Mouse (Mus musculus) embryonic facial prominence, embryonic 12.5 days (tissue): ENCODE data around the gene Fcho1. TPM values are rescaled to one million over a fixed set of nuclear protein-coding genes. Genes with fewer than 3 reads are reported as not detected.
"Not testable (repeated sequence)": the region's sequence is repeated elsewhere in the genome, so short reads cannot be mapped to it uniquely, and the experiment has no call there.

Experiments used
- ATAC-seq: fragments of 200-750 bp; cut with Nextera tagmentation; 2 replicates; pipeline ENCODE4 v1.8.0; 2017; ENCODE audit not compliant: insufficient number of reproducible peaks, insufficient read depth, low FRiP score, low TSS enrichment
- H3K27ac ChIP-seq: fragments of 300-500 bp; sonication (generic); 2 replicates; pipeline ENCODE4 v1.5.1; 2016; ENCODE audit warnings: mild to moderate bottlenecking
- H3K27me3 ChIP-seq: fragments of 300-500 bp; sonication (generic); 2 replicates; pipeline ENCODE4 v1.6.1; 2016; ENCODE audit warnings: mild to moderate bottlenecking, moderate library complexity
- H3K36me3 ChIP-seq: fragments of 300-500 bp; sonication (generic); 2 replicates; pipeline ENCODE4 v1.6.1; 2016; ENCODE audit warnings: mild to moderate bottlenecking
- H3K4me1 ChIP-seq: fragments of 300-500 bp; sonication (generic); 2 replicates; pipeline ENCODE4 v1.6.1; 2016
- H3K4me2 ChIP-seq: fragments of 300-500 bp; sonication (generic); replicated peaks from 2 replicates; pipeline ENCODE4 v1.6.1; 2016; ENCODE audit warnings: mild to moderate bottlenecking, moderate library complexity
- H3K4me3 ChIP-seq: fragments of 300-500 bp; sonication (generic); 2 replicates; pipeline ENCODE4 v1.5.1; 2016; ENCODE audit warnings: mild to moderate bottlenecking
- H3K9ac ChIP-seq: fragments of 300-500 bp; sonication (generic); 2 replicates; pipeline ENCODE4 v1.6.1; 2016; ENCODE audit warnings: mild to moderate bottlenecking, moderate library complexity
- H3K9me3 ChIP-seq: fragments of 300-500 bp; sonication (generic); 2 replicates; pipeline ENCODE4 v1.6.1; 2016; ENCODE audit warnings: mild to moderate bottlenecking, moderate library complexity
- WGBS: fragments of 180-500 bp; shearing (Covaris S2); methylation state at CpG from one replicate; pipeline ENCODE4 v1.1.7; 2016; 5-methylcytosine and 5-hydroxymethylcytosine counted together
- polyA plus RNA-seq: library from polyadenylated mRNA; unstranded; fragments of >200 nt; fragmentation: Nextera tagmentation; extraction: Ambion mirVana; gene quantifications from 2 replicates; pipeline ENCODE4 v1.2.1, GENCODE M21; 2016

Fcho1 gene
- polyA plus RNA-seq, 1 experiment from 2014 or later, result 7.4 TPM

- no peak for ATAC-seq
These were observed 8.9 kb downstream of the Fcho1 start for GRCm38 (mm10) chr8:71716561-71717053.

DNA sequence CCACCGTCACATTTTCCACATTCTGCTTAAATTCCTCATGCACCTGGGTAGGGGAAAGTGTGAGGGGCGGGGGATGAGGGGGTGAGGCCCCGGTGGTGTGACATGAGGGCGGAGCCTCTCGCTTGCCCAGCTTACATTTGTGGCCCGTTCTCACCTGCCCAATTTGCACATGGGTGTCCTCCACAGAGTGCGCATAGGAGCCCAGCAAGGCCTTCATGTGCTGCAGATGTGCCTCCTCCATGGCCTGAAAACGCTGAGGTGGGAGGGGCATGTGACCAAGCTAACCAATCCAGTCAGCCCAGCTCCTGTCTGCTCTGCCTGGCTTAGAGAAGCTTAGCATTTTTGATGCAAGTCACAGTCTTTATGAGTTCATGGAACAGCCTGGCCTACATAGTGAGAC, 10.0 kb downstream of the Fcho1 start:
- Histone ChIP-seq H3K27me3 (peaks cover 13% of the 10 kb centered on the region; the same call in 1 of the 2 replicates), H3K36me3 (no peaks in the 10 kb centered on the region), H3K4me2 (no peak overlapping the region), H3K27ac (no peak overlapping the region), H3K9ac (no peak overlapping the region), H3K4me3 (no peak overlapping the region), H3K9me3 (no peaks in the 10 kb centered on the region), H3K4me1 (peaks cover 11% of the 10 kb centered on the region; the same call in 1 of the 2 replicates)
- 44% methylated on average over 8 of the region's 8 CpGs for WGBS
- no peak for ATAC-seq

More at GRCm38 (mm10) chr8:71716561-71717053, 8.9 kb downstream of the Fcho1 start:
- Histone ChIP-seq H3K9me3 (no peaks in the 10 kb centered on the region), H3K4me1 (peaks cover 11% of the 10 kb centered on the region; the same call in 1 of the 2 replicates), H3K4me3 (no peak overlapping the region), H3K9ac (no peak overlapping the region), H3K27me3 (0 out of 2 replicates have a peak, but pooled peaks cover 5% of the 10 kb centered on the region), H3K4me2 (no peak overlapping the region), H3K27ac (no peak overlapping the region), H3K36me3 (no peaks in the 10 kb centered on the region)
- 84% methylated on average over 13 of the region's 13 CpGs for WGBS

- 81% methylated on average over 2 of the region's 2 CpGs for WGBS
These were observed 13.9 kb downstream of the Fcho1 start for GRCm38 (mm10) chr8:71711574-71711973.

GRCm38 (mm10) chr8:71709800-71710446, 15.6 kb downstream of the Fcho1 start:
- Histone ChIP-seq H3K9me3 (no peaks in the 10 kb centered on the region), H3K4me2 (peak overlapping the region; percentile 19; the same call in 1 of the 2 replicates), H3K36me3 (no peaks in the 10 kb centered on the region), H3K27me3 (peaks cover 51% of the 10 kb centered on the region), H3K9ac (no peak overlapping the region), H3K4me1 (no peaks in the 10 kb centered on the region), H3K4me3 (no peak overlapping the region), H3K27ac (no peak overlapping the region)
- WGBS, result 21% methylated on average over 25 of the region's 25 CpGs
- peak; percentile 57; the same call in 1 of the 2 replicates for ATAC-seq

More at GRCm38 (mm10) chr8:71711574-71711973, 13.9 kb downstream of the Fcho1 start:
- Histone ChIP-seq H3K4me3 (no peak overlapping the region), H3K4me2 (no peak overlapping the region), H3K9me3 (no peaks in the 10 kb centered on the region), H3K36me3 (no peaks in the 10 kb centered on the region), H3K9ac (no peak overlapping the region), H3K27ac (no peak overlapping the region), H3K4me1 (no peaks in the 10 kb centered on the region), H3K27me3 (peaks cover 44% of the 10 kb centered on the region)
- ATAC-seq, result no peak

DNA sequence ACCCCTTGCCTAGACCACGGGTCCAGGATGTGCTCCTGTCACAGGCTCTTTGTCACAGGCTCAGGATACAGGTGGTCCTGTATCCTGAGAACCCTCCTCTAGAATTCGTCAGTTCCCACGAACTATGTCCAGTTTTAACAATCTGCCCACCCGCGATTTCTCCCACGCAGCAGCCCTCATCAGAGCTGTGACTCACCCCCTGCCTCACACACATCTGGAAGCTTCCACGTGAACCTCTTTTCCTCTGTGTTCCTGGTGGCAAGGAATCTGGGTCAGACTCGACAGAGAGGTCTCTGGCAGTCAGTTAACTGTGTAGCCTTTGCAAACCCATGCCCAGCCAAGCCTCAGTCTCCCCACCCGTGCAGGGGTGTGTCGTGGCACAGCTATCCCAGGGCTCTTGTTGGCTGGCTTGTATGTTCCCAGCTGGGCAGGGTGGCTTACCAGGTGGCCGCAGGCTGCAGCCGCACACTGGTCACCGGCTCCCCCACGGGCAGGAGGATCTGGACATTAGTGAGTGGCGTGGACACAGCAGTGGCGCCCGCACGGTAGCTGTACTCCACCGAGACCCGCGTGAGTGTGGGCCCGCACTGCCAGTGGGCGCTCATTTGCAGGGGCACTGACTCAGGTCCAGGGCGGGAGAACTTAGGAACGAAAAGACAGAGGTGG, 16.2 kb downstream of the Fcho1 start:
- 37% methylated on average over 25 of the region's 25 CpGs for WGBS
- Histone ChIP-seq H3K4me1 (no peaks in the 10 kb centered on the region), H3K4me3 (no peak overlapping the region), H3K36me3 (no peaks in the 10 kb centered on the region), H3K9ac (no peak overlapping the region), H3K9me3 (no peaks in the 10 kb centered on the region), H3K4me2 (peak overlapping the region; percentile 19; the same call in 1 of the 2 replicates), H3K27me3 (peaks cover 56% of the 10 kb centered on the region), H3K27ac (no peak overlapping the region)
- ATAC-seq, result no peak

DNA sequence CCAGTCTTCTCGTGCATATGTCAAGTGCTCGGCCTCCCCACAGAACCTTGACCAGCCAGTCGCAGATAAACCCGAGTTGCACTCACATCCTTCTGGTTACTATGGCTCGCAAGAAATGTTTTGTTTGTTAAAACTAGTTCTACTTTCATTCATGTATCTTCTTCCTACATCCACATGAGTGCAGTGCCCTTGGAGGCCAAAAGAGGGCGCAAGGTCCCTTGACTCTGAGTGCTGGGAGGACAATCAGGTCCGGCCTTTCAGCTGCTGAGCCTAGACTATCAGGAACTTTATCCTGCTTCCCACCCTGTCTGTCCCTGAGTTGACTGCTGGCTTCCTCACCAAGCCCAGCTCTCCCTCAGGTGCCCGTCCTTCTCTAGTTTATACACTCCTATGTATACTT, 17.6 kb downstream of the Fcho1 start:
- no peak overlapping the region for H3K4me2 ChIP-seq
- no peak overlapping the region for H3K27ac ChIP-seq
- 34% methylated on average over 8 of the region's 8 CpGs for WGBS
- H3K27me3 ChIP-seq, result peaks cover 67% of the 10 kb centered on the region
- no peaks in the 10 kb centered on the region for H3K9me3 ChIP-seq
- H3K4me3 ChIP-seq, result no peak overlapping the region
- H3K36me3 ChIP-seq, result no peaks in the 10 kb centered on the region
- H3K4me1 ChIP-seq, result no peaks in the 10 kb centered on the region
- ATAC-seq, result no peak
- H3K9ac ChIP-seq, result no peak overlapping the region

DNA sequence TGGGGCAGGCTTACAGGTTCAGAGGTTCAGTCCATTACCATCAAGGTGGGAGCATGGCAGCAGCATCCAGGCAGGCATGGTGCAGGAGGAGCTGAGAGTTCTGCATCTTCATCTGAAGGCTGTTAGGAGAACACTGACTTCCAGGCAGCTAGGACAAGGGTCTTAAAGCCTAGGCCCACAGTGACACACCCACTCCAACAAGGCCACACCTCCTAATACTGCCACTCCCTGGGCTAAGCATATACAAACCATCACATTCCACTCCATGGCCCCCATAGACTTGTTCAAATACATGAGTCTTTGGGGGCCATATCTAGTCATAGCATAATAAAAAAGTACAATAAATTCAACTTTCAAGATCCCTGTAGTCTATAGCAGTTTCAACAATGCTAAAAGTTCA, 22.1 kb downstream of the Fcho1 start:
- H3K27me3 ChIP-seq, result peaks cover 81% of the 10 kb centered on the region
- ATAC-seq, result not testable (repeated sequence)

GRCm38 (mm10) chr8:71702923-71703322, 22.6 kb downstream of the Fcho1 start:
- whole genome bisulfite sequencing, result 74% methylated on average over 3 of the region's 3 CpGs
- H3K4me2 ChIP-seq, result no peak overlapping the region
- H3K4me1 ChIP-seq, result peaks cover 9% of the 10 kb centered on the region; the same call in 1 of the 2 replicates
- no peak overlapping the region for H3K4me3 ChIP-seq
- H3K9ac ChIP-seq, result no peak overlapping the region
- ATAC-seq, result no peak
- H3K36me3 ChIP-seq, result no peaks in the 10 kb centered on the region
- H3K9me3 ChIP-seq, result no peaks in the 10 kb centered on the region
- no peak overlapping the region for H3K27ac ChIP-seq
- H3K27me3 ChIP-seq, result peaks cover 80% of the 10 kb centered on the region

More for the DNA sequence above, 22.1 kb downstream of the Fcho1 start:
- not testable (repeated sequence) for H3K4me2 ChIP-seq, H3K9ac ChIP-seq, H3K27ac ChIP-seq, H3K4me1 ChIP-seq, H3K4me3 ChIP-seq, H3K9me3 ChIP-seq, H3K36me3 ChIP-seq

DNA sequence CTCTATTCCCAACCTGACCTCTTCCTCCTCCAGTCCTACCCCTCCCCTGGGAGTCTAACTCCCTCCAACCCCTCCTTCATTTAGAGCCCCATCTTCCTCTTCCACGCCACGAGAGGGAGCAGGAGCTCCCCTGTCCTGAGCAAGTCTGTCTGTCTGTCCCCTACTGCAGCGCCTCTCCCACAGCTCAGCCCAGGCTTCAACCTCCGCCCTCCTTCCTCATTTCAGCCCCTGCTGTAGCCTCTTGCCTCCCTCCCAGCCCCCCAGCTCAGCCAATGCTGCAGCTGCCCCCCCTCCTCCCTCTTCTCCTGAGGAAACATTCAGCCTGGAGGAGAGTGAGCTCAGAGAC, 23.5 kb downstream of the Fcho1 start:
- H3K9me3 ChIP-seq, result no peaks in the 10 kb centered on the region
- H3K9ac ChIP-seq, result no peak overlapping the region
- H3K36me3 ChIP-seq, result no peaks in the 10 kb centered on the region
- peaks cover 79% of the 10 kb centered on the region for H3K27me3 ChIP-seq
- peaks cover 9% of the 10 kb centered on the region; the same call in 1 of the 2 replicates for H3K4me1 ChIP-seq
- ATAC-seq, result no peak
- no peak overlapping the region for H3K27ac ChIP-seq
- H3K4me3 ChIP-seq, result no peak overlapping the region
- 29% methylated on average over 4 of the region's 4 CpGs for WGBS
- no peak overlapping the region for H3K4me2 ChIP-seq

GRCm38 (mm10) chr8:71701414-71702086, 24.0 kb downstream of the Fcho1 start, which contains the start of gene B3gnt3:
Gene B3gnt3 (minus strand): TSS chr8:71701789.
- Histone ChIP-seq H3K27ac (no peak within 1 kb of the TSS), H3K9me3 (no peaks in the 10 kb centered on the region), H3K27me3 (peaks cover 78% of the 10 kb centered on the region), H3K9ac (no peak within 1 kb of the TSS; the same call in 1 of the 2 replicates), H3K36me3 (no peaks in the 10 kb centered on the region), H3K4me1 (peaks cover 9% of the 10 kb centered on the region; the same call in 1 of the 2 replicates), H3K4me2 (peak within 1 kb of the TSS; percentile 12; the same call in 1 of the 2 replicates), H3K4me3 (peak within 1 kb of the TSS; percentile 7; the same call in 1 of the 2 replicates)
- ATAC-seq, result no peak
- WGBS, result 17% methylated on average over 32 of the region's 34 CpGs

DNA sequence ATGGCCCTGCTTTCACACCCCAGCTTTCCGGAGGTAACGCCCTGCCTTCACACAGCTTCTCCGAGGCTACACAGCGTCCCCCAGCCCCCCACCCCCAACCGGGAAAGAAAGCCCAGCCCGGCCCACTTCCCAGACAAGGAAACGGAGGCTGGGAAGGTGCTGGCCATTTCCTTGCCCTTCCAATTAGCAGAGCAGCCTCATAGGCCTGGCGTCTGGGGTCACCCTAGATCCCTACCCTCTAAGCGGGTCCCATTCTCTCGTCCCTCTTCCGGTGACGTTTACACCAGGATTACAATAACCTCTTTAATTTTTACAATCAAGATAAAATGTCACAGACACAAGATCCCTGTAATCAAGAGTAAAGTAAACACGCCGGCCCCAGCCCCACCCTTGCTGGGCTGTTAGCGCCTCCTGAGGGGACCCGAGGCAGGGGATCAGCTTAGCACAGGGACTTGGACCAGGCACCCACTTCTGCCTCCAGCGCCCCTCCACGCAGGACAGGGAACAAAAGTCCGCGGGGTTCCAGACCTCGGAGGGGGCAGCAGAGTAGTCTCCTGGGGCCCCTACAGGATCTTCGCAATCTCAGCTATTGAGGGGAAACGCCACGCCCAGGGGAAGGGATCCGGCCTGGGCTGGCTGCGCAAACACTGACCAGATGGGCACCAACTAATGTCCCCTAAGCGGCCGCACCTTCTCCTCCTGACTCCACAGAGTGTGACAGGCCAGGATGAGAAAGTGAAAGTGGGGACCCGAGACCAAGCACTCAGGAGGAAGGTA, 24.8 kb downstream of the Fcho1 start:
- H3K4me2 ChIP-seq, result peak overlapping the region; percentile 12; the same call in 1 of the 2 replicates
- no peak overlapping the region for H3K27ac ChIP-seq
- peak overlapping the region; percentile 7; the same call in 1 of the 2 replicates for H3K4me3 ChIP-seq
- H3K9ac ChIP-seq, result no peak overlapping the region
- H3K36me3 ChIP-seq, result no peaks in the 10 kb centered on the region
- H3K4me1 ChIP-seq, result peaks cover 9% of the 10 kb centered on the region; the same call in 1 of the 2 replicates
- ATAC-seq, result no peak
- 8% methylated on average over 29 of the region's 29 CpGs for WGBS
- peaks cover 79% of the 10 kb centered on the region for H3K27me3 ChIP-seq
- H3K9me3 ChIP-seq, result no peaks in the 10 kb centered on the region
